Mouse (Mus musculus) limb, embryonic 14.5 days (tissue): ENCODE data around the gene Mcm10. TPM values are rescaled to one million over a fixed set of nuclear protein-coding genes. Genes with fewer than 3 reads are reported as not detected.

Experiments used
- ATAC-seq: fragments of 200-750 bp; cut with Nextera tagmentation; 2 replicates; pipeline ENCODE4 v1.8.0; 2017; ENCODE audit warnings: low read depth, moderate number of reproducible peaks, moderate TSS enrichment; ENCODE audit not compliant: low FRiP score
- DNase-seq: peaks from one replicate; pipeline ENCODE4 v3.0.0-alpha.2; 2015; ENCODE audit warnings: low spot score
- H3K27ac ChIP-seq: fragments of 300-500 bp; sonication (generic); replicated peaks from 2 replicates; pipeline ENCODE4 v1.5.1; 2014; ENCODE audit warnings: low read depth, mild to moderate bottlenecking, low read length, moderate library complexity, mixed read lengths
- H3K27me3 ChIP-seq: fragments of 300-500 bp; sonication (generic); 2 replicates; pipeline ENCODE4 v1.6.1; 2014; ENCODE audit warnings: low read length, mixed read lengths; ENCODE audit not compliant: control insufficient read depth, insufficient read depth
- H3K36me3 ChIP-seq: fragments of 300-500 bp; sonication (generic); 2 replicates; pipeline ENCODE4 v1.6.1; 2014; ENCODE audit warnings: mild to moderate bottlenecking, low read length, moderate library complexity, mixed read lengths; ENCODE audit not compliant: control insufficient read depth, insufficient read depth
- H3K4me1 ChIP-seq: fragments of 300-500 bp; sonication (generic); 2 replicates; pipeline ENCODE4 v1.6.1; 2014; ENCODE audit warnings: antibody characterized with exemption, low read length, mixed read lengths; ENCODE audit not compliant: control insufficient read depth, insufficient read depth
- H3K4me2 ChIP-seq: fragments of 300-500 bp; sonication (generic); replicated peaks from 2 replicates; pipeline ENCODE4 v1.6.1; 2014; ENCODE audit warnings: low read depth, mild to moderate bottlenecking, low read length, moderate library complexity; ENCODE audit not compliant: severe bottlenecking
- H3K4me3 ChIP-seq: fragments of 300-500 bp; sonication (generic); replicated peaks from 2 replicates; pipeline ENCODE4 v1.5.1; 2014; ENCODE audit warnings: low read length
- H3K9ac ChIP-seq: fragments of 300-500 bp; sonication (generic); 2 replicates; pipeline ENCODE4 v1.6.1; 2014; ENCODE audit warnings: mild to moderate bottlenecking, low read depth, low read length, moderate library complexity; ENCODE audit not compliant: severe bottlenecking
- H3K9me3 ChIP-seq: fragments of 300-500 bp; sonication (generic); 2 replicates; pipeline ENCODE4 v1.6.1; 2016; ENCODE audit warnings: low read length; ENCODE audit not compliant: control insufficient read depth
- POLR2A ChIP-seq: fragments of 200-500 bp; IDR thresholded peaks from 2 replicates; pipeline ENCODE4 v1.8.0; 2012; ENCODE audit warnings: inconsistent platforms, mild to moderate bottlenecking, moderate library complexity, borderline replicate concordance; ENCODE audit not compliant: insufficient read depth, insufficient read length; ENCODE audit errors: extremely low read depth
- WGBS: fragments of 180-500 bp; shearing (Covaris S2); extraction: QIAGEN DNeasy Blood & Tissue Kit; methylation state at CpG from one replicate; pipeline ENCODE4 v1.1.7; 2014; 5-methylcytosine and 5-hydroxymethylcytosine counted together
- polyA plus RNA-seq, 2 experiments: library from polyadenylated mRNA; depleted of rRNA in 1 of 2; stranded (reverse) in 1 of 2; unstranded in 1 of 2; fragments of >200 nt; fragmentation: Nextera tagmentation in 1 of 2; extraction: Ambion mirVana in 1 of 2; gene quantifications; 2 replicates each; pipeline versions ENCODE4 v1.2.1 to v1.2.3; 2012 to 2014

Gene Mcm10
- polyA plus RNA-seq, 2 experiments = 22.2 to 25.5 TPM

- Histone ChIP-seq H3K36me3 (peaks cover 55% of the 10 kb centered on the region), H3K9me3 (no peaks in the 10 kb centered on the region), H3K4me1 (no peaks in the 10 kb centered on the region), H3K9ac (no peak overlapping the region), H3K27ac (no peak overlapping the region), H3K4me3 (no peak overlapping the region), H3K4me2 (no peak overlapping the region), H3K27me3 (no peaks in the 10 kb centered on the region)
- WGBS = 90% methylated on average over 6 of the region's 6 CpGs
- DNase-seq (no peak), ATAC-seq (no peak)
- TF ChIP-seq POLR2A = no peak
Observed at GRCm38 (mm10) chr2:4996421-4996824, 16.2 kb downstream of the Mcm10 start.

- Histone ChIP-seq H3K4me3 (no peak overlapping the region), H3K4me1 (no peaks in the 10 kb centered on the region), H3K9me3 (no peaks in the 10 kb centered on the region), H3K27ac (no peak overlapping the region), H3K27me3 (no peaks in the 10 kb centered on the region), H3K9ac (no peak overlapping the region), H3K36me3 (peaks cover 55% of the 10 kb centered on the region), H3K4me2 (no peak overlapping the region)
- WGBS = 93% methylated on average over 11 of the region's 11 CpGs
- no peak for TF ChIP-seq POLR2A
- DNase-seq (no peak), ATAC-seq (no peak)
Observed at GRCm38 (mm10) chr2:4995646-4996045, 16.9 kb downstream of the Mcm10 start.

GRCm38 (mm10) chr2:4994436-4994835 is 18.2 kb downstream of the Mcm10 start:
- TF ChIP-seq POLR2A = no peak
- DNase-seq (no peak), ATAC-seq (no peak)
- H3K36me3 ChIP-seq = peaks cover 50% of the 10 kb centered on the region
- no peaks in the 10 kb centered on the region for H3K9me3 ChIP-seq
- H3K27me3 ChIP-seq = no peaks in the 10 kb centered on the region
- H3K27ac ChIP-seq = no peak overlapping the region
- 91% methylated on average over 4 of the region's 4 CpGs for WGBS
- no peak overlapping the region for H3K4me2 ChIP-seq
- no peaks in the 10 kb centered on the region for H3K4me1 ChIP-seq
- H3K4me3 ChIP-seq = no peak overlapping the region
- no peak overlapping the region for H3K9ac ChIP-seq

- Histone ChIP-seq H3K36me3 (peaks cover 47% of the 10 kb centered on the region), H3K4me1 (no peaks in the 10 kb centered on the region), H3K4me2 (no peak overlapping the region), H3K4me3 (no peak overlapping the region), H3K27ac (no peak overlapping the region), H3K27me3 (no peaks in the 10 kb centered on the region), H3K9me3 (no peaks in the 10 kb centered on the region), H3K9ac (no peak overlapping the region)
- TF ChIP-seq POLR2A = no peak
- DNase-seq = no peak
- 95% methylated on average over 11 of the region's 11 CpGs for WGBS
- no peak for ATAC-seq
Observed at GRCm38 (mm10) chr2:4993584-4993983, 19.0 kb downstream of the Mcm10 start.

- WGBS = 77% methylated on average over 11 of the region's 11 CpGs
Observed at GRCm38 (mm10) chr2:4988826-4989424, 23.7 kb downstream of the Mcm10 start.

More at GRCm38 (mm10) chr2:4988826-4989424, 23.7 kb downstream of the Mcm10 start:
- no peak for TF ChIP-seq POLR2A
- Histone ChIP-seq H3K27me3 (no peaks in the 10 kb centered on the region), H3K36me3 (peaks cover 25% of the 10 kb centered on the region), H3K9ac (no peak overlapping the region), H3K27ac (no peak overlapping the region), H3K9me3 (no peaks in the 10 kb centered on the region), H3K4me2 (no peak overlapping the region), H3K4me1 (no peaks in the 10 kb centered on the region), H3K4me3 (no peak overlapping the region)
- DNase-seq (no peak), ATAC-seq (no peak)
